Mouse (Mus musculus) lung, adult 2 months (tissue): ENCODE results near the gene Wnk2.

Source experiments
- CTCF ChIP-seq: fragments of 200-500 bp; IDR thresholded peaks from 2 replicates; pipeline ENCODE4 v1.5.1; 2011; ENCODE audit warnings: mild to moderate bottlenecking, low read length, control low read depth; ENCODE audit not compliant: insufficient read depth
- POLR2A ChIP-seq: fragments of 200-500 bp; IDR thresholded peaks from 2 replicates; pipeline ENCODE4 v1.6.1; 2011; ENCODE audit warnings: low read depth, mild to moderate bottlenecking, control low read depth, low read length, borderline replicate concordance; ENCODE audit errors: extremely low read depth

DNA sequence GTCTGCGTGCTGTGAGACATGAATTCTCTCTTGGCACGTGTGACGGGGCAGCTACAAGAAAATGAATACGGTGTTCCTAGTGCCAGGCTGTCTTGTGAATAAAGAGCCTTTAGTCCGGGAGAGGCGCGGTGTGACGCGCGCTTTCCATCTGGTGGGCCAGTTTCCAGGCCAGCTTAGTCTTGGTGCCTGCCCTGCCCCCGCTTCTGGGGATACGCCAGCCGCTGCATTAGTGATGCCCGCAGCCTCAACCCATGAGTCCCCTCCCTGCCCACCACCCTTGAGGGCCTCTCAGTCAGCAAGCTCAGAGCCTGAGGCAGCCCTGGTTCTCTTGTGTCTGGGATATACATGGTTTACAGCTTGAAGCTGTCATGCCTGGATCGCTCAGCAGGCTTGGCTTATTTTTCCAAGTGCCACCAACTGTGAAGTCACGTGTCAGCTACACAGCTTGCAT is 131.5 kb downstream of the Wnk2 start:
- TF ChIP-seq CTCF (no peak), POLR2A (no peak)
